Mouse (Mus musculus): ENCODE measurements around the gene Kalrn.
A peak's percentile ranks its signal among the peaks of the same experiment; 100 is the strongest.

The Kalrn gene

GRCm38 (mm10) chr16:34254002-34254645, 319.2 kb downstream of the Kalrn start:
- no peak for DNase-seq

GRCm38 (mm10) chr16:34252670-34253069, 320.7 kb downstream of the Kalrn start:
- DNase-seq = no peak

DNA sequence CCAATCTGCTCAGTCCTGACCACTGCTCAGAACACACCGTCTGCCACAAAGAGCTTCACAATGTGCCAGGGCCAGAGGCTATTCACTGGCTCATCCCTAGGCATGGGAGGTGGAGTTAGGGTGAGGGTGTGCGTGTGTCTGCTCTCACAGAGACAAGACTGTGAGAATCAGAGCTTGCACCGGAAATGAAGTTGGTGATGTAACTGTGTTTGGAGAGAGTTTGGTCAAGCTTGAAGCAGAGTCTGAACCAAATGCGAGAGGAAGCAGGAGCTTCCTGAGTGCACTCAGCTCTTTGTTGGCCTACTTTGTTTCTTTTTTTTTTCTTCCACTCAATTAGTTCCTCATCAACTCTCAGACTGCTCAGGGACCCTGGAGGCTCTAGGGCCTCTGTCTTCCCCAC, 325.1 kb downstream of the Kalrn start:
- no peak for DNase-seq

GRCm38 (mm10) chr16:34241936-34242729, 331.2 kb downstream of the Kalrn start:
- no peak for DNase-seq

GRCm38 (mm10) chr16:34239618-34240017, 333.7 kb downstream of the Kalrn start:
- DNase-seq = no peak

DNA sequence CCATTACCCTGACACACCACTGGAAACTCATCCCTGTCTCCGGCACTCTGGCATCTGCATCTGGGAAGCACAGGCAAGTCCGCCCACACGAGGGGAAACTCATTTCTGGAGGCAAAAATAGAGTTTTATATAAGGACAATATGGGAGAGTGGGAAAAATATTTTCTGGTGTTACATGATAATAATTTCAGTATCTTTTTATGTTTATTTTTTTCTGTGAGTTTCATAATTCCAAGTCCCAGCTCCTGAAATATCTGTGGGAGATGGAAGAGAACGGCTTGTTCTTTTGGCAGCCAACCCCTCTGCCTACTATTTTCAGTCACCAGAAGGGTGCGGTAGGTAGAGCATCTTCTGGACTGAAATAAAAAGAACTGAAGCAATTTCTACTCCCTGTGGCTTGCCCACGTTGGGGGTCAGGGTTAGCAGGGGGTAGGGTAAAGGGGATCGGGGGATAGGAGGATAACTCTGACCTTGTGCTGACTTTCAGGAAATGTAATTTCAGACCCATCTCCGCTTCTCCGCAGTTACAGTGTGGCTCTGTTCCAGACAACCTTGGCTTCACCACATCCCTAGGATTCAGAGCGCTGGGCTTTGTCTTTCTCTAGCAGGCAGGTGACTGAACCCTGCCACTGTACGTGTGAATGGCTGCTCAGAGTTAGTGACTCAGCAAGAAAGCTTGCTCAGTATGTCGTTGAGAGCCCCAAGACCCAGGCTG, 336.3 kb downstream of the Kalrn start:
- peak; percentile 47 for DNase-seq

DNA sequence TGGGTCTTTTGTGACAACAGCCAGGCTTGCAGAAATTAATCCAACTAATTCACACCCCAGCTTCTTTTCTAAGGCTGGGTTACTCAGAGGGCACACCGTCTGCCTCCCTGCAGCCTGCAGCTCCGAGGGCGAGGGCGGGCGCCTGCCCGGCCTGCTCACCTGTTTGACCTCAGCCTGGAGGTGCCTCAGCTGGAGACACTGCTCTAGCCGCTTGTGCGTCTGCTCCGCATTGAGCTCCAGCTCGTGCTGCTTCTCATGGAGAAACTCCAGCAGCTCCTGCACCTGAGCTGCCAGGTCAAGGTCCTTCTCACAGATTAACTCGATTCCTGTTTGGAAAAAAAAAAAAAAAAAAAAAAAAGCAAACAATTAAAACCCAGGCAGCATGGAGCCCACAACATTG, 338.2 kb downstream of the Kalrn start:
- no peak for DNase-seq

DNA sequence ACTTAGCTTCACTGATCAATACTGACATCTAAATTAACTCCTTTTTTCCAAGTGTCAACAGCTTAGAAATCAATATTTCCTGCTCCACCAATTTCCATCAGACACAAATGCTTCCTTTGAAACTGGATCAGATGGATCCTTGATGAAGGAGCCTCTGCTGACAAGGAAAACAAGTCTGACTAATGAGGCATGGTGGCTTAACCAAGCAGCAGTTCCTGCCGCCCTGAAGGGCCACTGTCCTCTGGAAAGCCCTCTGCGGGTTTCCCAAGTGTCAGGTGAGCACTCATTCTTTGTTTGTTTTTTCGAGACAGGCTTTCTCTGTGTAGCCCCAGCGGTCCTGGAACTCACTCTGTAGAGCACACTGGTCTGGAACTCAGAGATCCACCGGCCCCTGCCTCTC, 341.4 kb downstream of the Kalrn start:
- no peak for DNase-seq

DNA sequence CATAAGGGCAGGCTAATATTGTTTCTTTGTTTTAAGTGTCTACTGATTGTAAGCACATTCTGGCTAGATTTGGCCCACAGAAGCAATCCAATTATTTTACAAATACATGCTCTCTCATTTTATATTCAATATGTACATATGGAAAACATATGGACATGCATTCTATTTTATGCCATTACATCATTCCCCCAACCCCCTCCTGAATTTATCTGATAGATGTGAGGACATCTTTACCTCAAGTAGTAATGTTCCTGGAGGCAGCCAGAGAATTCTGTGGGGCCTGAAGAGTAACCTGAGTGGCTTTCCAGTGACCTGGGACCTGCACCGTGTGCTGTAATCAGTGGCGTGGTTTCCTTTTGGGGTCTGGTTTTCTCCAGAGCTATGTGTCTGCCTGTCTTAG, 342.2 kb downstream of the Kalrn start:
- no peak for DNase-seq

DNA sequence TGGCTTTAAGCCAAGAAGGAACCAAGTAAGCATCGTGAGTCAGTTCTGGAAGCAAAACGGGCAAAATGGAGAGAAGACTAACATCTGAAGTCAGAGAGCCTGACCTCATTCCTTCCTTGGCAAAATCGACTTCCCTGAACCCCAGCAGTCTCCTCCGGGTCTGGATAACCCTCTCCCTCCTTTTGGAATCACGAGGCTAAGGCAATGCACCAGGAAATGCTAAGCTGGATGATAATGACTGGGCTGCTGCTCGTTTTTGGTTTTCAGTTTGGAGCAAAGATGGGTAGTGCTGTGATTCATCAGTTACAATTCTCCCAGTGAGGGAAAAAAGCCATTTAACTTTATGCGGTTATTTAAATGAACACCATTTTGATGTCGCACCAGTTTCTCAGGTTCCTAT, 344.0 kb downstream of the Kalrn start:
- no peak for DNase-seq

DNA sequence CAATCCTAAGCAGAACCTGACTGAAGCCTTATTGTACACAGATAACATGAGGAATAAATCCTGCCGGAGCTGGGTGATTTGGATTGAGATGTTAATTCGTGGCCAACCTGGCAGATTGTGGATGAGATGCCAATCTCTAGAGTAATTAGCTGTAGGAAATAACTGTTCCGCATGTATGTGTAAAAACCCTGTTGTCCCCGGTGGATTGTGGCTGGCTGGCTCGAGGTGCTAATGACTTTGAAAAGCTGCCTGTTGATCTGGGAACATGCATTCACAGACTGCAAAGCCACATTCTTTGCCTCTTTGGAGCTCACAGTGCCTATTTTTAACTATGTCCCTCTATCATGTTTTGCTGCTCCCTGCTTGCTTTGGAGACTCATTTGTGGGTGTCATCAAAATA, 344.7 kb downstream of the Kalrn start:
- DNase-seq = no peak

DNA sequence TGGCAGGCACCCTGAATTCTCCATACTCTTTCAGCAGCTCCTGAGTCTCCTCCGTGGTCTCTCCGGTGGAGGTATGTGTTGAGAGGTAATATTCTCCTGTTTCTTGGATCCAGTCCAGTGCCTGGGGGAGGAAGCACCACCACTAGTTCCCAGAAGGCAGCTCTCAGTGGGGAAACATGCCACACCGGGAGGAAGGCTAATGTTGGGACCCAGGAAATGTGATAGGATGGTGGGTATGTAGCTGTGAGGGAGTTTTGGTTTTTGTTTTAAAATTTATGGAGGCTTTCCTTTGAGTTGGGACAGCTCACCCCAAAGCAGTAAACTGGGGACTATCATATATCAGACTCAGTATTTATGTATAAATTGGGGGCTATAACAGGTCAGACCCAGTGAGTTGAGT, 361.2 kb downstream of the Kalrn start:
- DNase-seq = no peak

DNA sequence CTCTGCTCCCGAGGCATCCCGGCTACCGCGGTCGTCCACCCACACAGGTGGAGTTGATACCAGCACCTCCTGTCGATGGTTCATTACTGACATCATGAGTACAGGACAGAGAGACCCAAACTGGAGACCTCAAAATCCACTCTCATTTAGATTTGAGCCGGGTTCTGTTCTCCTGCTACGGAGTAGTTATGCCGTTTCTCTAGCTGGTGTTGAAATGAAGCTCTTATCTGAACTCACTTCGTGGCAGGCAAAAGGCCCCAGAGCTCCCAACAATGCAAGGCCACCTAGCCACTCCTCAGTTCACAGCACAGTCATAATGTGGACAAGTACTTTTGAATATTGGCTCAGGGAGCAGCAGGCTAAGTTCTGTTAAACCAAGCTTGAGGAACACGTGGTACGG, 362.1 kb downstream of the Kalrn start:
- DNase-seq = no peak

- no peak for DNase-seq
Measured at GRCm38 (mm10) chr16:34208748-34209147, 364.6 kb downstream of the Kalrn start.

- DNase-seq = no peak
Measured at GRCm38 (mm10) chr16:34207972-34208371, 365.4 kb downstream of the Kalrn start.

DNA sequence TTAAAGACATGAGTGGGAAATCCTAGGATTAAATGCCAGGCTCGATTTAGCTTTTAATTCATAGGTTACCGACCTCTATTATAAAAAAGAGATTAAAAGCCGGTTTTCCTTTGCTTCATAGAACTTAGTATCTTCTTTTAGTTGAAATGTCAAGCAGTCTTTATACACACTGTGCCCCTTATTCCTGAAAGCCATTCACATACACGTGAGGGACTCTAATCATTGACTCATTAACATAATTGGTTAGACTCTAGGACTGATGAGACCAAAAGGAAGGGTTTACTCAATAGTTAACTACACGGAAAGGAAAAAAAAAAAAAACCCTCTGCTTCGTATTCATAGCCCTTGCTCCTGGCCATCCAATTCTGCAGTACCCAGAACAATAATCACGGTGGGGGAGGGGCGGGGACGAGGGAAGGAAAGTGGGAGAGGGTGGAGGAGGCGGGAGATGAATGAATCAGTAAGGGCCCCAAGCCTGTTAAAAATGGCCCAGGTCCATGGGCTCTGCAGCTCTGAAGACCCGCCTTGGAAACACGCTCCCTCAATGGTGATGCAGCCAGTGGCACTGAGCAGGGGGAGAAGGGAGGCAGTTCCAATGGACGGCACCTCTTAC, 368.7 kb downstream of the Kalrn start:
- DNase-seq = no peak

DNA sequence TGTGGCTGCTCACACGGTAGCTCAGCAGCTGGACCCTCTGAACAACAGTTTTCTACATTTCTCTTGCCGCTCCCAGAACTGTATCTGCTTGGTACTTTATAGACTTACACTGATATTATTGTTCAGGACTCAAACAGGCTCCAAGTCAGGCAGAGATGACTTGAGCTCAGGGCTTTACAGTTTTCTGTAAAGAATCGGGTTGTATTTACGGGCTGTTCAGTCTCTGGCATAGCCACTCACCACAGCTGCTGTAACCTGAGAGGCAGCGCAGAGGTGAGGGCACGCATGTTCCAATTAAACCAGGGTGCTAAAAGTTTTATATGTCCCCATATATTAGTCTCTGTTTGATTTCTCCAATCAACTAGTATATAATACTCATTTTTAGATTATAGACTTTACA, 373.8 kb downstream of the Kalrn start:
- no peak for DNase-seq

DNA sequence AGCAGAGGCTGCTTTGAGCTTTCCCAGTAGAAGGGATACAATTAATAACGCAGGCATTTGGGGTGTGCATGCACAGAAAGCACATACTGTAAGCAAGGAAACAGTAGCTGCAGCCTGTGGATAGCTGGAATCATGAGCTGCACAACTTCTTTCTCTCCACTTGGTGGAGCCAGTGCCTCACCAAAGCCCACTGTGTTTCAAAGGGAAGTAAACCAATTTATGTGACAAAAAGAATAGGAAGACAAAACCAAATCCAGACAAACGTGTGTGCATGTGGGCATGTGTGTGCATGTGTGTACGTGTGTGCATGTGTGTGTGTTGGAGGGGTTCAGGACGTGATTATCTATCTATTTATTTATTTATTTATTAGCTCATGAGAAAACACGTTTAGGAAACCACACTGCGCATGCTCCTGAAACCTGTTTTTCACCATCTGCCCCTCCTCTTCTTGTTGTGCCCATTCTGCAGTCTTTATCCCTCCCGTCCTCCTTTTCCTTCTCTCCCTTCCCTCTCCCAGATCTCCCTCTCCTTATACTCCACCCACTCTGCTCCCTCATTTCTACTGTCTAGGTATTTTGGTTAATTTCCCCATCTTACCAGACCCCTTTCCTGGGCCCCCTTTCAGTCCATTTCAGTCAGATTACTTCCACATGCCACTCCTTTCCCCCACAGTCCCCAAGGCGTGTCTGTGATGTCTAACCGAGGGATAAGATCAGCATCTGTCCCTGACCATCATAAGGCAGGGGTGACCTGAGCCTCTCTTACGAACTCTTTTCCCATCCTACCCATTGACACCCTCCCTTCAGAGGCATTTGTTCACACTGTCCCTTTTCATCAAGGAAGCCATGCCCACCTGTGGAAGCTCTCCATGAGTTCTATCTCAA, 380.1 kb downstream of the Kalrn start:
- DNase-seq = peak; percentile 49

- no peak for DNase-seq
Measured at GRCm38 (mm10) chr16:34184721-34185120, 388.6 kb downstream of the Kalrn start.

GRCm38 (mm10) chr16:34183186-34183585, 390.1 kb downstream of the Kalrn start:
- DNase-seq = no peak

DNA sequence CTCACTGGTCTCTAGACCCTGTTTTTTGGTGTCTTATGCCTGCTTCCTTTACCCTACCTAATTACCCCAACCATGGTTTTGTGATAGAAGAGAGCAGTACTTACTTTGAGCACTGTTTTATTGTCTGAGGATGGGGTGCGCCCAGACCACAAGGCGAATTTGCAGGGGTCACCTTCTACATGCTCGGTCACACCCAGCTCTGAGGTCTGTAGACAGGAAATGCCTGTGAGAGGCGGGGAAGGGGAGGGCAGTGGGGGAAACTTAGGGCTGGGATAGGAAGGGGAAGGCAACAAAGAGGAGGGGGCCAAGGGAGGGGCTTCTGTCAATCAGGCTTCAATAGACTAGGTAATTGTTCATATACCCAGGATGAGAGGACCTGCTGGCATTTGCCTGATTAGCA, 397.7 kb downstream of the Kalrn start:
- DNase-seq = no peak

DNA sequence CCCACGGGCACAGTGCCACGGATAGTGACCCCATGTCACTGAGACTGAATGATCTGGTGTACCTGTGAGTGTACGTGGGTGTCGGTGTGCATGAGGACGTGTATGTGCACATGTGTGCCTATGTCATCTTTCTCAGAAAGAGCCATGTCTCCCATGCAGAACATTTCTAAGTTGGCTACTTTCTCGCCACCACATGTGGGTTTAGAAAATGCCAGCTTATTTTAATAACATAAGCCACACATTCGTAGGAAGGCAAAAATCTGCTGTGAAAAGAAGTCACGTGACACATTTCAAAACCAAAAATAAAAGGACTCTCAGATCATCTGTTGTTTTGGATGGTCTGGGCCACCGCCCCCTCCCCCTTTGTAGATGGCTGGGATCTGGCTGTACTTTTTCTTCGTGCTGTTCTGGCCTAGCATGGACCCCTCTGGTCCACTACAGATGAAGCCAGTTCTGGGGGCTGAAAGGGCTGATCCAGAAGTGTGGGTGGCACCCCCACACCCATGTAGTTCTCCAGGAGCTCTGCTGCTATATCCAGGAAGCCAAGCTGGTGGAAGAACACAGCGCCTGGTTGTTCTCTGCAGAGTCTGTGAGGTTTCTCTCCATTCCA, 400.7 kb downstream of the Kalrn start:
- no peak for DNase-seq

Measured in cerebellum, adult 8-10 months (tissue).